Mouse (Mus musculus) kidney, postnatal 0 days (tissue): Measurements from ENCODE around the gene Slc9a3r1. TPM values are rescaled to one million over a fixed set of nuclear protein-coding genes. Genes with fewer than 3 reads are reported as not detected.

Experiments
- ATAC-seq: fragments of 200-750 bp; cut with Nextera tagmentation; replicated peaks from 2 replicates; pipeline ENCODE4 v1.8.0; 2017; ENCODE audit warnings: low read depth, moderate number of reproducible peaks, moderate TSS enrichment, moderate library complexity; ENCODE audit not compliant: low FRiP score
- DNase-seq: peaks from one replicate; pipeline ENCODE4 v3.0.0-alpha.2; 2016; ENCODE audit warnings: low spot score
- H3K27ac ChIP-seq: fragments of 300-500 bp; sonication (generic); 2 replicates; pipeline ENCODE4 v1.5.1; 2014; ENCODE audit warnings: mild to moderate bottlenecking
- H3K27me3 ChIP-seq: fragments of 300-500 bp; sonication (generic); 2 replicates; pipeline ENCODE4 v1.6.1; 2014; ENCODE audit warnings: low read length, mixed read lengths; ENCODE audit not compliant: insufficient read depth
- H3K36me3 ChIP-seq: fragments of 300-500 bp; sonication (generic); 2 replicates; pipeline ENCODE4 v1.6.1; 2014; ENCODE audit warnings: low read length, mixed read lengths; ENCODE audit not compliant: insufficient read depth
- H3K4me1 ChIP-seq: fragments of 300-500 bp; sonication (generic); replicated peaks from 2 replicates; pipeline ENCODE4 v1.6.1; 2014; ENCODE audit warnings: antibody characterized with exemption, low read length, mixed read lengths; ENCODE audit not compliant: insufficient read depth
- H3K4me2 ChIP-seq: fragments of 300-500 bp; sonication (generic); 2 replicates; pipeline ENCODE4 v1.6.1; 2014; ENCODE audit warnings: mild to moderate bottlenecking, low read length, moderate library complexity, mixed read lengths
- H3K4me3 ChIP-seq: fragments of 300-500 bp; sonication (generic); replicated peaks from 2 replicates; pipeline ENCODE4 v1.5.1; 2014; ENCODE audit warnings: low read depth, low read length
- H3K9ac ChIP-seq: fragments of 300-500 bp; sonication (generic); 2 replicates; pipeline ENCODE4 v1.6.1; 2014; ENCODE audit warnings: low read depth, low read length
- H3K9me3 ChIP-seq: fragments of 300-500 bp; sonication (generic); replicated peaks from 2 replicates; pipeline ENCODE4 v1.6.1; 2016; ENCODE audit warnings: low read length, inconsistent platforms, mixed read lengths
- CTCF ChIP-seq: IDR thresholded peaks from 2 replicates; pipeline ENCODE4 v1.5.1; 2016; ENCODE audit warnings: antibody characterized with exemption, low read depth, mild to moderate bottlenecking, moderate library complexity
- WGBS: fragments of 180-500 bp; shearing (Covaris S2); extraction: QIAGEN DNeasy Blood & Tissue Kit; methylation state at CpG from one replicate; pipeline ENCODE4 v1.1.7; 2014; 5-methylcytosine and 5-hydroxymethylcytosine counted together
- polyA plus RNA-seq: library from polyadenylated mRNA; unstranded; fragments of >200 nt; fragmentation: Nextera tagmentation; extraction: Ambion mirVana; gene quantifications from 2 replicates; pipeline ENCODE4 v1.2.1, GENCODE M21; 2015

The Slc9a3r1 gene
- polyA plus RNA-seq, 1 experiment from 2014 or later, result 163 TPM

DNA sequence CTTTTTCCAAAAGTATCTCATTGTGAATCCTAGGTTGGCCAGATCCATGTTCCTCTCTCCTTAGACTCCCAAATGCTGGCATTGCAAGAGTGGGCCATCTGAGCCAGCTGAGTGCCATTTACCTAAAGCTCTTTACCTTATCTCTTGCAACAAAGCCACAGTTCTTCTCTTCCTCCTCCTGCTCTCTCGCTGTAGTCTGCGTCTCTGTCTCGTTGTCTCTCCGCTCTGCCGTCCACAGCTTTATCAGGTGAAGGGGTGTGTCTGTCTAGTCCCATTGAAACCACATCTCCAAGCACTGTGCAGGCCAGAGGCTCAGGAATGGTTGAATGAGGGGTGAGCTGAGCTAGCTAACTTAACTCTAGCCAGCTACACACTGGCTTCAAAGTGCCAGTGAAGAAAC lies 32.8 kb downstream of the Slc9a3r1 start:
- no peak for TF ChIP-seq CTCF

DNA sequence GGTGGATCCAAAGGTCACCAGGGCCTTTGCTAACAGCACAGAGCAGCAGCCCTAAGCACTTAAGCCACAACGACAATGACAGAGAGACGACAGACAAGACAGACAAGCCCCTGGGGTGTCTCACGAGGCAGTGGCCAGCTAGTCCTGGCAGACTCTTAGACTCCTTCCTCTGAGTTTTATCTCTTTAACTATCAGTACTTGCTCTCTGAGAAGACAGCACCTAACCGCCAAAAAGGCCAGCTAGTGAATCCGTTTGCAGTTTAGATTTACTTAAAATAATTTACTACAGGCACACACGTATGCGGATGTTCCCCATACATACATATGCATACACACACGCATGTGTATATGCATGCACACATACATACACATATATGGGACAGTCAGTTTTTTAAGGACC lies 34.4 kb downstream of the Slc9a3r1 start:
- no peaks in the 10 kb centered on the region for H3K27me3 ChIP-seq
- no peak for ATAC-seq
- H3K9me3 ChIP-seq, result no peaks in the 10 kb centered on the region
- H3K9ac ChIP-seq, result no peak overlapping the region
- H3K4me3 ChIP-seq, result no peak overlapping the region
- no peak for DNase-seq
- no peak overlapping the region for H3K4me2 ChIP-seq
- WGBS, result 78% methylated on average over 8 of the region's 8 CpGs
- no peak for TF ChIP-seq CTCF
- no peak overlapping the region for H3K27ac ChIP-seq
- H3K4me1 ChIP-seq, result no peaks in the 10 kb centered on the region
- peaks cover 15% of the 10 kb centered on the region; the same call in 1 of the 2 replicates for H3K36me3 ChIP-seq

More for the DNA sequence above, 32.8 kb downstream of the Slc9a3r1 start:
- peaks cover 5% of the 10 kb centered on the region; the same call in 1 of the 2 replicates for H3K36me3 ChIP-seq
- H3K27me3 ChIP-seq, result no peaks in the 10 kb centered on the region
- H3K9ac ChIP-seq, result no peak overlapping the region
- no peak overlapping the region for H3K4me3 ChIP-seq
- H3K4me2 ChIP-seq, result no peak overlapping the region
- no peak overlapping the region for H3K27ac ChIP-seq
- no peak for DNase-seq
- ATAC-seq, result no peak
- no peaks in the 10 kb centered on the region for H3K9me3 ChIP-seq
- 0 out of 2 replicates have a peak, but pooled peaks cover 4% of the 10 kb centered on the region for H3K4me1 ChIP-seq
- 88% methylated on average over 5 of the region's 5 CpGs for WGBS

DNA sequence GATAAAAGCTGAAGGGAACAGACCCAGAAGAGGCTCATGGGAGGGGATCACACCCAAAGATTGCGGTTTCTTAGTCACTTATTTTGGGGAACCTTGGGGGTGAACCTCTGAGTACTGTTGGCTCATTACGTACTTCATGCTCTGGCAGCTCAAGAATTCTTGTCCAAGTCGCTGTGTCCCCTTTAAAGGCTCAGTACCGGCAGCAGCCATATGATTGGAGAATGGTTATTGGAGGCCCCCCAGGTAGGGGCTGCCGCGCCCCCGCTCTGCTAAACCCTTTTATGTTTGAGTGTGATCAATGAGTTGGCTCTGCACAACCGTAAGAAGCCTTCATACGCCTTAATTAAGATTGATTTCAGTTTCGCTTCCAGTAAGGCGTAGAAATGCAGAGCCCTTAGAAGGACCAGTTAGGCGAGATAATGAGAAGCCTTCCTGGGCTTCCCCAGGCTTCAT lies 35.8 kb downstream of the Slc9a3r1 start:
- no peak overlapping the region for H3K4me3 ChIP-seq
- no peak overlapping the region for H3K9ac ChIP-seq
- 62% methylated on average over 12 of the region's 12 CpGs for WGBS
- ATAC-seq, result no peak
- no peak overlapping the region for H3K4me2 ChIP-seq
- no peak for TF ChIP-seq CTCF
- no peaks in the 10 kb centered on the region for H3K27me3 ChIP-seq
- H3K4me1 ChIP-seq, result no peaks in the 10 kb centered on the region
- no peaks in the 10 kb centered on the region for H3K9me3 ChIP-seq
- no peak overlapping the region for H3K27ac ChIP-seq
- no peak for DNase-seq
- peaks cover 15% of the 10 kb centered on the region for H3K36me3 ChIP-seq

DNA sequence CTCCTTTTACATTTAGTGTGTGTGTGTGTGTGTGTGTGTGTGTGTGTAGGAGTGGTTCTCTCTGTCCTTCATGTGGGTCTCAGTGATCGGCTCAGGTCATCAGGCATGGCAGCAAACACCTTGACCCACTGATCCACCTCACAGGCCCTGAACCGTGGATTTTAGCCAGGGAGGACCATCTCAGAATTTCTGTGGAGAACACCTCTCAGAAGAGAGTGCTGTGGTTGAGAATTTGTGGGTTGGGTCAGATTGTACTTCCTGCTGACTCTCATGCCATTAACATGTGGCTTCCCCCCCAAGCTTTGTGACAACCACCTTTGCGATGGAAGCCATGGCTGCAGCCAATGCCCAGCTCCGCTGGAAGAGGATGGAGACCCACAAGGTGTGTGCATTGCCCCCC lies 37.4 kb downstream of the Slc9a3r1 start:
- Histone ChIP-seq H3K4me1 (no peaks in the 10 kb centered on the region), H3K27ac (no peak overlapping the region), H3K36me3 (peaks cover 24% of the 10 kb centered on the region), H3K4me2 (no peak overlapping the region), H3K9me3 (no peaks in the 10 kb centered on the region), H3K4me3 (no peak overlapping the region), H3K27me3 (no peaks in the 10 kb centered on the region), H3K9ac (no peak overlapping the region)
- TF ChIP-seq CTCF, result no peak
- ATAC-seq (no peak), DNase-seq (no peak)
- WGBS, result 79% methylated on average over 4 of the region's 4 CpGs

DNA sequence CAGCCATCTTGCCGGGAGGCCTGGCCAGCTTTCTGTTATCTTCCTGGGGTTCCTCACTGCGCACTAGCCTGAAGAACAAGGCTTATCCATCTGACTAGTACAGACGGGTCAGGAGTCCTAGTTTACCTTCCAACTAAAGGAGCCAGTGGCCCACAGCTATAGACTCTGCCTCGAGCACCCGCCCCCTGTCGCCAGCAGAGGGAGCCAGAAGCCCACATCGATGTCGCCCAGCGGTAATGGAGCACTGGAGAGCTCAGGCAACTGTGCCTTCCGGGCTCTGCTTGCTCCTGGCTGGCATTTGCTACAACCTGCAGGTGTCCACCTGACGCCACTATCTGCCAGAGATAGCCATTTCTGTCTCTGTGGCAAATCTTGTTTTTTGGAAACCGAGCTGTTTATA lies 39.2 kb downstream of the Slc9a3r1 start:
- Histone ChIP-seq H3K4me1 (no peaks in the 10 kb centered on the region), H3K36me3 (peaks cover 33% of the 10 kb centered on the region), H3K27me3 (no peaks in the 10 kb centered on the region), H3K4me2 (no peak overlapping the region), H3K9me3 (no peaks in the 10 kb centered on the region), H3K4me3 (no peak overlapping the region), H3K27ac (no peak overlapping the region), H3K9ac (no peak overlapping the region)
- peak; percentile 85 for DNase-seq
- WGBS, result 18% methylated on average over 12 of the region's 12 CpGs
- peak; percentile 74 for ATAC-seq
- peak; percentile 96 for TF ChIP-seq CTCF

DNA sequence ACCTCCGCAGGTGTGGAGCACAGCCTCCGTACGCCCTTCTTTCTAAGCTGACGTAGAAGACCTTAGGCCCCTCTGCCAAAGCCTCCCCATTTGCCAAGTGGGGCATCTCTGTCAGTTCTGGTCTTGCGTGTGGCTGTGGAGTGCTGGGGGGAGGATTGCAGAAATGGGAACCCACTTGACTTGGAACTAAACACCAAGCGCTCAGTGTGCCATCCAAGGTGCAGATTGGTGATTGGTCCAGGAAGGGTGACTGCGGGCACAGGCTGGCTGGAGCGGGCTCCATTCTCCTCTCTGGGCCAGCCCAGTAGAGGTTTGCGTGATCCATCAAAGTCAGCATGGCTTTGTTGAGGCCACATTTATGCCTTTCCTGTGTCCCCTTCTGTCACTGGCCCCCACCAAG lies 39.6 kb downstream of the Slc9a3r1 start:
- Histone ChIP-seq H3K4me3 (no peak overlapping the region), H3K4me1 (no peaks in the 10 kb centered on the region), H3K36me3 (peaks cover 31% of the 10 kb centered on the region), H3K27me3 (no peaks in the 10 kb centered on the region), H3K9ac (no peak overlapping the region), H3K27ac (no peak overlapping the region), H3K4me2 (no peak overlapping the region), H3K9me3 (no peaks in the 10 kb centered on the region)
- 91% methylated on average over 9 of the region's 9 CpGs for whole genome bisulfite sequencing
- DNase-seq (no peak), ATAC-seq (no peak)
- no peak for TF ChIP-seq CTCF

DNA sequence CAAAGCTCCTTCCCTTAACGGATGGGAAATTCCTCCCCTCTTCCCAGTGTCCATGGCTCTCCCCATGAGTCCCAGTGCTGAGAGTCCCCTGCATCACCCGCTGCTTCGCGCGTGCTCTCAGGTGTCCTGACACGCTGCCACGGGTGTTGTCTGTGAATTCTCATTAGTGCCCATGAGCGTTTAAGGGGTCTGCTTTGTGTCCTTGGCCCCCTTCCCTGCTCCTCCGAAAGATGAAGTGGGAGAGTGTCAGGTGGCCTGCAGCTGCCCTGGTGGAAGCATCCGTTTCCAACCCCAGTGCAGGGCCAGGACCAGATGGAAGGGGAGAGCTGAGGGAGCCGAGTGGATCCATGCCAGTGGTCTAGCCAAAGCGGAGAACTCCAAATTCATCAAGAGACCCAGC lies 45.0 kb downstream of the Slc9a3r1 start:
- no peak for DNase-seq
- no peak for ATAC-seq
- WGBS, result 80% methylated on average over 12 of the region's 12 CpGs
- Histone ChIP-seq H3K4me3 (no peak overlapping the region), H3K9me3 (no peaks in the 10 kb centered on the region), H3K9ac (no peak overlapping the region), H3K4me1 (no peaks in the 10 kb centered on the region), H3K4me2 (no peak overlapping the region), H3K36me3 (peaks cover 27% of the 10 kb centered on the region), H3K27ac (no peak overlapping the region), H3K27me3 (no peaks in the 10 kb centered on the region)
- TF ChIP-seq CTCF, result no peak
